Mouse (Mus musculus) adrenal gland, adult 2 months (tissue): ENCODE data around the gene Spata31d1a. TPM values are rescaled to one million over a fixed set of nuclear protein-coding genes. Genes with fewer than 3 reads are reported as not detected.
A peak's percentile ranks its signal among the peaks of the same experiment; 100 is the strongest.

Experiments used
- DNase-seq: peaks from one replicate; pipeline ENCODE4 v3.0.0; 2021
- polyA plus RNA-seq: library from polyadenylated mRNA; depleted of rRNA; stranded (reverse); fragments of >200 nt; gene quantifications from 2 replicates; pipeline ENCODE4 v1.2.3, GENCODE M21; 2012; rRNA removed
- total RNA-seq, 2 experiments: library from RNA; stranded (reverse); gene quantifications; 2 replicates each; pipeline ENCODE4 v1.2.3; 2021

The Spata31d1a gene
- total and polyA plus RNA-seq, 3 experiments = not detected

- no peak for DNase-seq
Measured at GRCm38 (mm10) chr13:59667763-59668162, 42.4 kb downstream of the Spata31d1a start.

GRCm38 (mm10) chr13:59663939-59664712, 46.0 kb downstream of the Spata31d1a start:
- DNase-seq = no peak

- DNase-seq = no peak
Measured at GRCm38 (mm10) chr13:59661966-59662365, 48.2 kb downstream of the Spata31d1a start.

- no peak for DNase-seq
Measured at GRCm38 (mm10) chr13:59661387-59661786, 48.7 kb downstream of the Spata31d1a start.

GRCm38 (mm10) chr13:59660371-59660770, 49.8 kb downstream of the Spata31d1a start:
- no peak for DNase-seq

GRCm38 (mm10) chr13:59657781-59658180, 52.3 kb downstream of the Spata31d1a start:
- no peak for DNase-seq

- DNase-seq = peak; percentile 10
Measured at GRCm38 (mm10) chr13:59656975-59657388, 53.1 kb downstream of the Spata31d1a start.

- no peak for DNase-seq
Measured at GRCm38 (mm10) chr13:59656316-59656832, 53.8 kb downstream of the Spata31d1a start.

GRCm38 (mm10) chr13:59655718-59656315, 54.3 kb downstream of the Spata31d1a start:
- DNase-seq = no peak

- DNase-seq = no peak
Measured at GRCm38 (mm10) chr13:59654465-59654864, 55.7 kb downstream of the Spata31d1a start.

GRCm38 (mm10) chr13:59653136-59653535, 57.0 kb downstream of the Spata31d1a start:
- DNase-seq = no peak

GRCm38 (mm10) chr13:59652651-59653050, 57.5 kb downstream of the Spata31d1a start:
- no peak for DNase-seq

Other genes starting within 250 kb of the Spata31d1a start
- 10 to 100 TPM; 38.9 to 45.7 TPM for gene Agtpbp1, start 125.1 kb downstream of the Spata31d1a start, total RNA-seq
- gene Agtpbp1, start 125.1 kb downstream of the Spata31d1a start, polyA plus RNA-seq = 2.9 and 4.3 TPM in 2 replicates
- gene Naa35, start 125.1 kb downstream of the Spata31d1a start, total RNA-seq = 10 to 100 TPM; 52.4 to 63.3 TPM
- 12.4 and 17.6 TPM in 2 replicates for gene Naa35, start 125.1 kb downstream of the Spata31d1a start, polyA plus RNA-seq
- gene Golm1, start 34.5 kb downstream of the Spata31d1a start, total RNA-seq = 10 to 100 TPM in 1 of 2 experiments, 1 to 10 TPM in 1; 6.7 to 10.4 TPM
- 1.2 and 1.4 TPM in 2 replicates for gene Golm1, start 34.5 kb downstream of the Spata31d1a start, polyA plus RNA-seq
- gene 4921517D22Rik, start 16.2 kb downstream of the Spata31d1a start, total RNA-seq = not detected
- not detected in 2 replicates for gene 4921517D22Rik, start 16.2 kb downstream of the Spata31d1a start, polyA plus RNA-seq
- gene Spata31d1b, start 2.0 kb upstream of the Spata31d1a start, total RNA-seq = not detected
- not detected in 2 replicates for gene Spata31d1b, start 2.0 kb upstream of the Spata31d1a start, polyA plus RNA-seq
- gene Spata31d1d, start 21.4 kb upstream of the Spata31d1a start, total RNA-seq = not detected
- not detected in 2 replicates for gene Spata31d1d, start 21.4 kb upstream of the Spata31d1a start, polyA plus RNA-seq
- not detected for gene 1700014D04Rik, start 36.4 kb upstream of the Spata31d1a start, total RNA-seq
- gene 1700014D04Rik, start 36.4 kb upstream of the Spata31d1a start, polyA plus RNA-seq = 0.03 TPM in 1 of 2 replicates, not detected in the other
- 100 to 1,000 TPM; 104 to 107 TPM for gene Isca1, start 59.5 kb upstream of the Spata31d1a start, total RNA-seq
- gene Isca1, start 59.5 kb upstream of the Spata31d1a start, polyA plus RNA-seq = 59.3 and 60.1 TPM in 2 replicates
- gene Gm49354, start 71.9 kb upstream of the Spata31d1a start, total RNA-seq = not detected
- not detected in 2 replicates for gene Gm49354, start 71.9 kb upstream of the Spata31d1a start, polyA plus RNA-seq
- gene Tut7, start 112.8 kb upstream of the Spata31d1a start, total RNA-seq = 10 to 100 TPM; 60.9 to 79.3 TPM
- gene Tut7, start 112.8 kb upstream of the Spata31d1a start, polyA plus RNA-seq = 14.8 and 16.4 TPM in 2 replicates